Mouse (Mus musculus): ENCODE data around the gene Glipr2. TPM values are rescaled to one million over a fixed set of nuclear protein-coding genes. Genes with fewer than 3 reads are reported as not detected.

Gene Glipr2
- 1 to 10 TPM; 2.3 TPM for total RNA-seq (2021)

DNA sequence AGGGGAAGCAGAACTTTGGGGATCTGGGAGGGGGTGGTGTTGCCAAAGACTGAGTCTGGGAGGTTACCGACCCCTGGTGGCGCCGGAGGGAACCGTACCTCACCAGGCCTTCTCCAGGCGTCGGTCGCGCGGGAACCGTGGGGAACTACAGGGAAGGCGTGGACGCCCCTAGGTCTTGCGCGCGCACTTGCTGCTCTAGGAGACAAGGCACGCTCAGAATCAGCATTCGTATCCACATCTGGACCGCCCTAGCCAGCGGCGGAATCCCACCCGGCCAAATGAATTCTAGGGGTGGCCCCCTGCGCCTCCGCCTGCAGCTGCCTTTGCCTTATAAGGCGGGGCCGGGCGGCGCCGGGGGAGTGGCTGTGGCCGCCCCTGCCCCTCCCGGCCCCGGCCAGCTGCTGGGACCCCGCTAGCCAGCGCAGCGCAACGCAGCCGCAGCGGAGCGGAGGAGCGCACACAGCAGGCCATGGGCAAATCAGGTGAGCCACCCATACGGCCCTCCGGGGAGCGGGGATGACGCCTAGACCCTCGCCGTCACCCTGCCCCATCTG lies at the start of gene Glipr2:
Gene Glipr2 (plus strand): TSS at position 110 of the 554 bp plus-strand sequence.
- intact Hi-C loops (cut with DNase I): no loop called here
- peak; percentile 64 to 91 for DNase-seq (ENCODE audit: extremely low spot score in 1 of 2, low spot score in 2 of 2)

- intact Hi-C loops (cut with DNase I): no loop called here
These were observed 39.0 kb upstream of the Glipr2 start for GRCm38 (mm10) chr4:43918221-43918620.

DNA sequence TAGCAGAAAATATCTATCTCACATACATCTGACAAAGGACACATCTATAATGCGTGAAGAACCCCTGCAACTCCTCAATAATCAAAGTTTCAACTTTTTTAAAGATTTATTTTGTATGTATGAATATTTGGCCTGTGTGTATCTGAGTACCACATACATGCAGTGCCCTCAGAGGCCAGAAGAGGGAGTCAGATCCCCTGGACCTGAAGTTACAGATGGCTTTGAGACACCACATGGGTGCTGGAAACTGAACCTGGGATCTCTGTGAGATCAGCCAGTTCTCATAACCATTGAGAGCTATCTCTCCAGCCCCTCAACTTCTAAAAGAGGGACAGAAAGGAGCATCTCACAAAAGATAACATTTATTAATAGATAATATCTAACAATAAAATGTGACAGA lies 36.6 kb upstream of the Glipr2 start:
- intact Hi-C loops (cut with DNase I): no loop called here

More at GRCm38 (mm10) chr4:43918221-43918620, 39.0 kb upstream of the Glipr2 start:
- peak in 1 of 2 experiments; percentile 77 for DNase-seq (ENCODE audit: extremely low spot score in 1 of 2, low spot score in 2 of 2)

GRCm38 (mm10) chr4:43925125-43925524 lies 32.1 kb upstream of the Glipr2 start:
- DNase-seq (ENCODE audit: extremely low spot score in 1 of 2, low spot score in 2 of 2): no peak
- intact Hi-C loops (cut with DNase I): loop anchor here (5.0 kb wide), 1 partner anchor 57 kb away; the partner anchor contains the start of gene Ccin

More for the DNA sequence above, 36.6 kb upstream of the Glipr2 start:
- no peak for DNase-seq (ENCODE audit: extremely low spot score in 1 of 2, low spot score in 2 of 2)

- DNase-seq (ENCODE audit: extremely low spot score in 1 of 2, low spot score in 2 of 2): peak; percentile 53 to 85
- intact Hi-C loops (cut with DNase I): loop anchor here (5.0 kb wide), 1 partner anchor 57 kb away; the partner anchor contains the start of gene Ccin
These were observed 31.4 kb upstream of the Glipr2 start for GRCm38 (mm10) chr4:43925779-43926178.

- intact Hi-C loops (cut with DNase I): loop anchor here (5.0 kb wide), 1 partner anchor 54 kb away; the partner anchor contains the start of gene Ccin
- no peak for DNase-seq (ENCODE audit: extremely low spot score in 1 of 2, low spot score in 2 of 2)
These were observed 29.4 kb upstream of the Glipr2 start for GRCm38 (mm10) chr4:43927826-43928225.

DNA sequence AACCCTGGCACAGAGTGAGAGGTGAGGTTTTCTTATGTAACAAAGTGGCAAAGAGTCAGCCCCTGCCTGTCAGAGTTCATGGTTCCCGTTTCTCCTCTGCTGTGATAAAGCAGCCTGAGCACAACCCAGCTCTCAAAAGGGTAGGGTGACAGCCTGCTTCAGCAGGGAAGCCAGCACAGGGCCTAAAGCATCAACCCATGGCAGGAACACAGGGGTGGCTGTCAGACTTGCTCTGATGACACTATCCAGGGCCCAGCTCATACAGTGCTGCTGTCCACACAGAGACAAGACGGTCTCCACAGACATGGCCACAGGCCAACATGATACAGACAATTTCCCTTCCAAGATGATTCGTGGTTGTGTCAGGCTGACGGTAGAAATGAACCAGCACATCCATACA lies 25.3 kb upstream of the Glipr2 start:
- intact Hi-C loops (cut with DNase I): no loop called here
- no peak for DNase-seq (ENCODE audit: extremely low spot score in 1 of 2, low spot score in 2 of 2)

DNA sequence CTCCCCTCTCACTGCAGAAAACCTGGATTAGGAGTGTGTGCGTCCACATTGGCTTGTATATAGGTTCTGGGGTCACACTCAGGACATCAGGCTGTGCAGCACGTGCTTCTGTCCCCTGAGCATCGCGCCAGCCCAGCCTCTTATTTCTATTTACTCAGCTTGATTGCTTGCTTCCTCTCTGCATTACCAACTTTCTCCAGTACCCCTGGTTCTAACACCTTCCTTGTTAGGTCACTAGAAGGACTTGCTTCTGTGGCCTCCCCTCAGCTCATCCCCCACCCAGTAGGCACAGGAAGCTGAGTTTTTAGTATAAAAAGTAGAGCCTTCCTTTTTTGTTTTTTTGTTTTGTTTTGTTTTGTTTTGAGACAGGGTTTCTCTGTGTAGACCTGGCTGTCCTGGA lies 21.0 kb upstream of the Glipr2 start:
- no peak for DNase-seq (ENCODE audit: extremely low spot score in 1 of 2, low spot score in 2 of 2)

GRCm38 (mm10) chr4:43936749-43937674 lies 20.2 kb upstream of the Glipr2 start:
- intact Hi-C loops (cut with DNase I): no loop called here
- DNase-seq (ENCODE audit: extremely low spot score in 1 of 2, low spot score in 2 of 2): no peak

More for the DNA sequence above, 21.0 kb upstream of the Glipr2 start:
- intact Hi-C loops (cut with DNase I): no loop called here

GRCm38 (mm10) chr4:43941315-43941714 lies 15.9 kb upstream of the Glipr2 start:
- intact Hi-C loops (cut with DNase I): no loop called here

DNA sequence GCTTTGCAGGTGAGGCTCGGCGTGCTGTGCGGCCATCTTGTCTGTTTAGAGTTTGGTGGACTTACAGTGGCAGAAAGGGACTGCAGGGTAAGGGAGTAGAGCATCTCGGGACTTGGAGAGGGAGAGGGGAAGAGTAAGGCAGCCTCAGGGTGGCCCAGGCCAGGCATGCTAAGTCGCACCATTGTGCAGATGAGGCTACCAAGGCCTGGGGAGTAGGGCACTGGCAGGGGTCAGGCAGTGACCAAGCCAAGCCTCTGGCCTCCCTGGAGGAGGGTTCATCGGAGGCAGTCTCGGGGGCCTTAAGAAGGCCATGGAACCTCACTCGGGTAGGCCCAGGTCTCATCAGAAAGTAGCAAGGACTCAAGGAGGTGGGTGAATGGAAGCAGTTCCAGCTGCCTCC lies 14.8 kb upstream of the Glipr2 start:
- DNase-seq (ENCODE audit: extremely low spot score in 1 of 2, low spot score in 2 of 2): no peak
- intact Hi-C loops (cut with DNase I): no loop called here

More at GRCm38 (mm10) chr4:43941315-43941714, 15.9 kb upstream of the Glipr2 start:
- no peak for DNase-seq (ENCODE audit: extremely low spot score in 1 of 2, low spot score in 2 of 2)

GRCm38 (mm10) chr4:43947571-43947970 lies 9.6 kb upstream of the Glipr2 start:
- intact Hi-C loops (cut with DNase I): no loop called here
- DNase-seq (ENCODE audit: extremely low spot score in 1 of 2, low spot score in 2 of 2): no peak

GRCm38 (mm10) chr4:43957846-43958461 lies 753 bp downstream of the Glipr2 start:
- intact Hi-C loops (cut with DNase I): loop anchor here (2.0 kb wide), 1 partner anchor 25 kb away; the partner anchor contains the start of gene Ccin
- DNase-seq (ENCODE audit: extremely low spot score in 1 of 2, low spot score in 2 of 2): peak in 1 of 2 experiments; percentile 71

- intact Hi-C loops (cut with DNase I): loop anchor here (2.0 kb wide), 1 partner anchor 23 kb away; the partner anchor contains the start of gene Ccin
- peak in 1 of 2 experiments; percentile 8 for DNase-seq (ENCODE audit: extremely low spot score in 1 of 2, low spot score in 2 of 2)
These were observed 2.5 kb downstream of the Glipr2 start for GRCm38 (mm10) chr4:43959523-43960179.

DNA sequence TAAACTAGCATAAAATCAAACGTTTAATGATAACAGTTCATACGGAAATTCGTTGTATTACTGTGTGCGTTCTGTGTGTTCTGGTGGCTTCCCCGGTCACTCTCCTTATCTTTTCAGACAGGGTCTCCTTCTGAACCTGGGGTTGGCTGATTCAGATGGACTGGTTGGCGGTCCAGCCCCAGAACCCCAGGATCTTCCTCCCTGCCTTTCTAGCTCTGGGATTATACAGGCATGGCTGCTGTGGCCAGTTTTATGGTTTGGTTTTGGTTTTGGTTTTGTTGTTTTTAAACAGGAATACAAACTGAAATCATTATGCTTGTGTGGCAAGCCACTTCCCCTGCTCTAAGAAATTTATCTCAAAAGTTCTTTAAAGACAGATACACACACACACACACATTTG lies 3.0 kb downstream of the Glipr2 start:
- intact Hi-C loops (cut with DNase I): no loop called here
- DNase-seq (ENCODE audit: extremely low spot score in 1 of 2, low spot score in 2 of 2): no peak

DNA sequence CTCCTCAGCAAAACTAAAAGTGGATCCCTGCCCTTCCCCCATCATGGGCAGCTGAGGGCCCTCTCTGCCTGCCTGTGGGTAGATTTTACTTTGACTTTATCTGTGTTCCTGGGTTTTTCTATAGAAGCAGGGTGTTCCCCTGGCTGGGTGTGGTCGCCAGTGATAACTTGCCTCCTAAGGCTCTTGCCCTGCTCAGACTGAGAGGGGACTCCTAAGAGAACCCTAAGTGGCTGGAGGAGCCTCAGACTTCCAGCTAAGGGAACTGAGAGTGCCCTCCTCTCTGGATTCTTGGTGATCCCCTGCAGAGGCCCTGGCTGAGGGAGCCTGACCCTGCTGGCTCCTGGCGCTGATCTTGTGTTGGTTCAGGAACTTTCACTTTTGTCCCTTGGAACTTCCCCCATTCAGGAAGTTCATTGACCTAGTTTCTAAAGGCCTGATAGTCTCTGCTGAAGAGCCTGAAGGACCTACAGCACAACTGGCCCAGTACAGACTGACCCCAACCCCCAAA lies 7.2 kb downstream of the Glipr2 start:
- intact Hi-C loops (cut with DNase I): no loop called here
- peak in 1 of 2 experiments; percentile 22 for DNase-seq (ENCODE audit: extremely low spot score in 1 of 2, low spot score in 2 of 2)

DNA sequence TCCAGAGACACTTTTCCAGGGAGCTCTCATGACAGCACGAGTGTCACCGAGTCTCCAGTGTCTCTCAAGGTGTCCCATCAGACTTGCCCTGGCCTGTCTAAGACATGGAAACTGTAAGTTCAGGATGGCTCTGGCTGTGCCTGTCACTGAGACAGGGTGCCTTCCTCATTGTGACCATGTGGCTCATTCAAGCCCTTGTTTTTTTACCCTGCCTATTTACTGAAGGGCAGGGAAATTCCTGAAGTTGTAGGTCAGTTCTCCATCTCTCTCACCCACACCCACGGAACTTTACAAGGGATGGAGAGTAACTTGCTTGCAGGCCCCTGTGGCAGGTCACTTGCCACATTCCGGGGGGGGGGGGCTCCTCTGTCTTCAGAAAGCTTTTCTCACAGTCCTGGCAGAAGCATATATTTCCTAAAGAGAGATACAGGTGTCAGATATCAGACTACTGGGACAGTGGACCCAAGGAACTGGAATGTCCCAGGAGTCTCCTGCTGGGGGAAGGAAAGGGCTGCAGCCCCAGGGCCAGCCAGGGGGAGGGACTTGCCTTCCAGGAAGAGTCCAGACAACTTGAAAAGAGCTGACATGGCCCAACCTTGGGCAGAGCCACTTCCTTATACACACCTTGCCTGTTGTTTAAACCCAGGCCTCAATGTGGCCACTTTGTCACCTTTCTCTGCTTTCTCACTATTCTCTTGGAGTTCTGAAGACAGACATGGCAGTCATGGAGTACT lies 7.9 kb downstream of the Glipr2 start:
- no peak for DNase-seq (ENCODE audit: extremely low spot score in 1 of 2, low spot score in 2 of 2)
- intact Hi-C loops (cut with DNase I): no loop called here

All from left cerebral cortex, postnatal 10 days (tissue).